Mouse (Mus musculus): ENCODE measurements around the gene Mogat2. TPM values are rescaled to one million over a fixed set of nuclear protein-coding genes. Genes with fewer than 3 reads are reported as not detected.

Mogat2 gene
- polyA plus RNA-seq, 1 experiment from 2014 or later = 1.7 TPM

GRCm38 (mm10) chr7:99213056-99213455, 25.4 kb downstream of the Mogat2 start:
- Histone ChIP-seq H3K4me2 (ENCODE audit: low read length) (no peak overlapping the region), H3K27me3 (ENCODE audit: control insufficient read depth, insufficient read depth, low read length) (no peaks in the 10 kb centered on the region), H3K4me1 (ENCODE audit: control insufficient read depth in 2 of 2, insufficient read depth in 2 of 2, low read length in 2 of 2) (peaks cover 24 to 37% of the 10 kb centered on the region in 2 experiments), H3K4me3 (ENCODE audit: control insufficient read depth in 1 of 2, insufficient read depth in 1 of 2, low read depth in 1 of 2, low read length in 2 of 2) (no peak overlapping the region), H3K27ac (replicated peaks in 1 of 2; ENCODE audit: control insufficient read depth in 1 of 2, insufficient read depth in 1 of 2, low read depth in 2 of 2, low read length in 2 of 2) (no peak overlapping the region), H3K9me3 (ENCODE audit: control insufficient read depth, low read length) (no peaks in the 10 kb centered on the region), H3K9ac (ENCODE audit: low read length) (no peak overlapping the region), H3K36me3 (ENCODE audit: control insufficient read depth, insufficient read depth, low read length) (no peaks in the 10 kb centered on the region)
- WGBS = 81% methylated on average over 1 of the region's 1 CpGs
- ATAC-seq (ENCODE audit: insufficient number of reproducible peaks, insufficient read depth, low FRiP score, low read depth) = no peak

DNA sequence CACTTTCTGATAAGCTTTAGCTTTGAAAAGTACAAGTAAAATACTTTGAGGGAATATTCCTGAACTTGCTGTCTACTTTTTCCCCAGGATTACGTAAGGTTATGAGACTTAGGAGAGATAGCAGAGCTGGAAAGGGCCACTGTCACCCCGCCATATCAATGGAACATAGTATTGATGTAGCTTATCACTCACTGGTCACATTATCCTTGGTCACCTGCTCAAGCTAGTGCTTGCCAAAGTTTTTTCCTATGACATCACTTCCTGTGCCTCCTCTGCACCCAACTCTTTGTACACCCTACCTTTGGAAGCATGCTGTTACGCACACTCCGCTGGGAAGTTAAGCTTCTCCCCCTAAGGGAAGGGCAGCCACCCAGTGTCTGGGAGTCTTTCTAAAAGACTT, 29.7 kb downstream of the Mogat2 start:
- Histone ChIP-seq H3K9ac (ENCODE audit: low read length) (no peak overlapping the region), H3K4me2 (ENCODE audit: low read length) (no peak overlapping the region), H3K27me3 (ENCODE audit: control insufficient read depth, insufficient read depth, low read length) (no peaks in the 10 kb centered on the region), H3K27ac (replicated peaks in 1 of 2; ENCODE audit: control insufficient read depth in 1 of 2, insufficient read depth in 1 of 2, low read depth in 2 of 2, low read length in 2 of 2) (no peak overlapping the region), H3K36me3 (ENCODE audit: control insufficient read depth, insufficient read depth, low read length) (no peaks in the 10 kb centered on the region), H3K9me3 (ENCODE audit: control insufficient read depth, low read length) (no peaks in the 10 kb centered on the region), H3K4me3 (ENCODE audit: control insufficient read depth in 1 of 2, insufficient read depth in 1 of 2, low read depth in 1 of 2, low read length in 2 of 2) (no peak overlapping the region), H3K4me1 (ENCODE audit: control insufficient read depth in 2 of 2, insufficient read depth in 2 of 2, low read length in 2 of 2) (peaks cover 0 to 4% of the 10 kb centered on the region in 2 experiments; a peak in 3 of 4 replicates)
- 74% methylated on average over 4 of the region's 4 CpGs for WGBS
- ATAC-seq (ENCODE audit: insufficient number of reproducible peaks, insufficient read depth, low FRiP score, low read depth) = no peak

DNA sequence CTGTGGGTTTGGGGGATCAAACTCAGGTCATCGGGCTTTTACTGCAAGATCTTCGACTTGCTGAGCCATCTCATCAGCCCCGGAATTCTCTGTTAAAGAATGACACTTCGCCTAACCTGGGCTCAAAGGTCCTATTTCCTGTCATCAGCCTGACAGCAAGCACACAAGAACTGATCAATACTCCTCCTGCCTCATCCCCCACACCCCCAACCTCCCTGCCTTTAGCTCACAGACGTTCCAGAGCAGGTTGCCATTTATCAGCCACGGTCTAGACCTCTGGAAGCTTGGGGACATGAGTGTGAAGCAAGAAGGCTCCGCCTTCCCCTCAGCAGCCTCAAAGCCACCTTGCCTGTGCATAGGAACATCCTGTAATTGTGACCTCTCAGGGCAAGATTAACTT, 32.1 kb downstream of the Mogat2 start:
- Histone ChIP-seq H3K4me3 (ENCODE audit: control insufficient read depth in 1 of 2, insufficient read depth in 1 of 2, low read depth in 1 of 2, low read length in 2 of 2) (no peak overlapping the region), H3K27me3 (ENCODE audit: control insufficient read depth, insufficient read depth, low read length) (no peaks in the 10 kb centered on the region), H3K27ac (replicated peaks in 1 of 2; ENCODE audit: control insufficient read depth in 1 of 2, insufficient read depth in 1 of 2, low read depth in 2 of 2, low read length in 2 of 2) (no peak overlapping the region), H3K9me3 (ENCODE audit: control insufficient read depth, low read length) (no peaks in the 10 kb centered on the region), H3K4me2 (ENCODE audit: low read length) (no peak overlapping the region), H3K36me3 (ENCODE audit: control insufficient read depth, insufficient read depth, low read length) (no peaks in the 10 kb centered on the region), H3K4me1 (ENCODE audit: control insufficient read depth in 2 of 2, insufficient read depth in 2 of 2, low read length in 2 of 2) (peaks cover 10 to 15% of the 10 kb centered on the region in 2 experiments), H3K9ac (ENCODE audit: low read length) (no peak overlapping the region)
- no peak for ATAC-seq (ENCODE audit: insufficient number of reproducible peaks, insufficient read depth, low FRiP score, low read depth)
- WGBS = 66% methylated on average over 7 of the region's 7 CpGs

- no peaks in the 10 kb centered on the region for H3K9me3 ChIP-seq (ENCODE audit: control insufficient read depth, low read length)
- no peaks in the 10 kb centered on the region for H3K27me3 ChIP-seq (ENCODE audit: control insufficient read depth, insufficient read depth, low read length)
- H3K27ac ChIP-seq (replicated peaks in 1 of 2; ENCODE audit: control insufficient read depth in 1 of 2, insufficient read depth in 1 of 2, low read depth in 2 of 2, low read length in 2 of 2) = peak overlapping the region; percentile 82 to 86
- H3K36me3 ChIP-seq (ENCODE audit: control insufficient read depth, insufficient read depth, low read length) = no peaks in the 10 kb centered on the region
- H3K4me3 ChIP-seq (ENCODE audit: control insufficient read depth in 1 of 2, insufficient read depth in 1 of 2, low read depth in 1 of 2, low read length in 2 of 2) = no peak overlapping the region
- WGBS = 43% methylated on average over 7 of the region's 7 CpGs
- no peak for ATAC-seq (ENCODE audit: insufficient number of reproducible peaks, insufficient read depth, low FRiP score, low read depth)
- H3K9ac ChIP-seq (ENCODE audit: low read length) = peak overlapping the region; percentile 46; the same call in 1 of the 2 replicates
- H3K4me2 ChIP-seq (ENCODE audit: low read length) = 0 out of 2 replicates have a peak overlapping the region, but pooled peaks have one; percentile 20
- H3K4me1 ChIP-seq (ENCODE audit: control insufficient read depth in 2 of 2, insufficient read depth in 2 of 2, low read length in 2 of 2) = peaks cover 11 to 18% of the 10 kb centered on the region in 2 experiments
Observed at GRCm38 (mm10) chr7:99202163-99202562, 36.3 kb downstream of the Mogat2 start.

DNA sequence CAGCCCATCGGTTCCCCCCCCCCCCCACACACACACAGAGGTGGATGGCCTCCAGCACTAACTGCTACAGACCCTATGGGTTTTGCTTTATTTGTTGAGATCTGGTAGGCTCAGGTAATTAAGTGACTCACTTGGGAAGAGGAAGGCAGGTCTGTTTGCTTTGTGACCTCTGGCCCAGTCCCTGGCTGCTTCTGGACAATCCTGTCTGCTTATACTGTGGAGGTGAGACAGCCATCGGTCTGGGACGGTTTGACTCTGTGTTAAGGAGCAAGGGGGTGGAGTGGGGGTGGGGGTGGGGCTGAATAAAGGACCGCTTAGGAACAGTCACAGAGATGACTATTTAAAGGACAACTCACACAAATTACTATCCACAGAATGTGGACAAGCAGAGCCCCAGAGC, 38.1 kb downstream of the Mogat2 start:
- no peaks in the 10 kb centered on the region for H3K27me3 ChIP-seq (ENCODE audit: control insufficient read depth, insufficient read depth, low read length)
- H3K27ac ChIP-seq (replicated peaks in 1 of 2; ENCODE audit: control insufficient read depth in 1 of 2, insufficient read depth in 1 of 2, low read depth in 2 of 2, low read length in 2 of 2) = no peak overlapping the region
- H3K4me2 ChIP-seq (ENCODE audit: low read length) = no peak overlapping the region
- H3K4me1 ChIP-seq (ENCODE audit: control insufficient read depth in 2 of 2, insufficient read depth in 2 of 2, low read length in 2 of 2) = peaks cover 11 to 18% of the 10 kb centered on the region in 2 experiments
- H3K4me3 ChIP-seq (ENCODE audit: control insufficient read depth in 1 of 2, insufficient read depth in 1 of 2, low read depth in 1 of 2, low read length in 2 of 2) = no peak overlapping the region
- H3K36me3 ChIP-seq (ENCODE audit: control insufficient read depth, insufficient read depth, low read length) = no peaks in the 10 kb centered on the region
- 35% methylated on average over 4 of the region's 4 CpGs for WGBS
- H3K9ac ChIP-seq (ENCODE audit: low read length) = no peak overlapping the region
- H3K9me3 ChIP-seq (ENCODE audit: control insufficient read depth, low read length) = no peaks in the 10 kb centered on the region
- ATAC-seq (ENCODE audit: insufficient number of reproducible peaks, insufficient read depth, low FRiP score, low read depth) = no peak

GRCm38 (mm10) chr7:99199451-99200175, 38.8 kb downstream of the Mogat2 start:
- no peak overlapping the region for H3K4me2 ChIP-seq (ENCODE audit: low read length)
- no peak overlapping the region for H3K27ac ChIP-seq (replicated peaks in 1 of 2; ENCODE audit: control insufficient read depth in 1 of 2, insufficient read depth in 1 of 2, low read depth in 2 of 2, low read length in 2 of 2)
- H3K27me3 ChIP-seq (ENCODE audit: control insufficient read depth, insufficient read depth, low read length) = no peaks in the 10 kb centered on the region
- H3K4me1 ChIP-seq (ENCODE audit: control insufficient read depth in 2 of 2, insufficient read depth in 2 of 2, low read length in 2 of 2) = peaks cover 11 to 18% of the 10 kb centered on the region in 2 experiments
- 83% methylated on average over 9 of the region's 9 CpGs for WGBS
- ATAC-seq (ENCODE audit: insufficient number of reproducible peaks, insufficient read depth, low FRiP score, low read depth) = no peak
- no peak overlapping the region for H3K9ac ChIP-seq (ENCODE audit: low read length)
- no peaks in the 10 kb centered on the region for H3K36me3 ChIP-seq (ENCODE audit: control insufficient read depth, insufficient read depth, low read length)
- H3K4me3 ChIP-seq (ENCODE audit: control insufficient read depth in 1 of 2, insufficient read depth in 1 of 2, low read depth in 1 of 2, low read length in 2 of 2) = no peak overlapping the region
- H3K9me3 ChIP-seq (ENCODE audit: control insufficient read depth, low read length) = no peaks in the 10 kb centered on the region

DNA sequence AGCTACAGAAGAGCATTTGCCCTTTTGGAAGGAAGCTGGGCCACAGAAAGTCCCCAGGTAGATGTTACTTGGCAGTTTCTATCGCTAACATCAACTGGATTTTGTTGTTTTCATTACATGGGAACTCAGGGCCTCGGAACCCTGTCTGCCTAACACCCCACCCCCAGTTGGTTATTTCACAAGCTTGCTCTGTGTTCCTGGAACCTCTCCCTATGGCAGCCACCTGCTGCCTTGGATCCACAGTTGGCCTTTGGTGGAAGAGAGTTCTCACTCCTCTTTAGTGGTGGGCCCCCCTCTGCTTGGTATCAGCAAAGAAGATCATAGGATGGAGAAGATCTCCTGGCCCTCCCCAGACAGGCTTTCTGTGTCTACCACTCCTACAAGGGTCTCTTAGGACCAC, 39.6 kb downstream of the Mogat2 start:
- no peak overlapping the region for H3K9ac ChIP-seq (ENCODE audit: low read length)
- no peaks in the 10 kb centered on the region for H3K36me3 ChIP-seq (ENCODE audit: control insufficient read depth, insufficient read depth, low read length)
- H3K27ac ChIP-seq (replicated peaks in 1 of 2; ENCODE audit: control insufficient read depth in 1 of 2, insufficient read depth in 1 of 2, low read depth in 2 of 2, low read length in 2 of 2) = no peak overlapping the region
- H3K4me2 ChIP-seq (ENCODE audit: low read length) = no peak overlapping the region
- H3K27me3 ChIP-seq (ENCODE audit: control insufficient read depth, insufficient read depth, low read length) = no peaks in the 10 kb centered on the region
- H3K4me1 ChIP-seq (ENCODE audit: control insufficient read depth in 2 of 2, insufficient read depth in 2 of 2, low read length in 2 of 2) = peaks cover 11 to 18% of the 10 kb centered on the region in 2 experiments
- 94% methylated on average over 2 of the region's 2 CpGs for WGBS
- no peak for ATAC-seq (ENCODE audit: insufficient number of reproducible peaks, insufficient read depth, low FRiP score, low read depth)
- no peaks in the 10 kb centered on the region for H3K9me3 ChIP-seq (ENCODE audit: control insufficient read depth, low read length)
- H3K4me3 ChIP-seq (ENCODE audit: control insufficient read depth in 1 of 2, insufficient read depth in 1 of 2, low read depth in 1 of 2, low read length in 2 of 2) = no peak overlapping the region

GRCm38 (mm10) chr7:99194511-99194910, 43.9 kb downstream of the Mogat2 start:
- H3K4me3 ChIP-seq (ENCODE audit: control insufficient read depth in 1 of 2, insufficient read depth in 1 of 2, low read depth in 1 of 2, low read length in 2 of 2) = no peak overlapping the region
- WGBS = 51% methylated on average over 2 of the region's 2 CpGs
- no peak overlapping the region for H3K27ac ChIP-seq (replicated peaks in 1 of 2; ENCODE audit: control insufficient read depth in 1 of 2, insufficient read depth in 1 of 2, low read depth in 2 of 2, low read length in 2 of 2)
- no peak overlapping the region for H3K4me2 ChIP-seq (ENCODE audit: low read length)
- H3K27me3 ChIP-seq (ENCODE audit: control insufficient read depth, insufficient read depth, low read length) = no peaks in the 10 kb centered on the region
- H3K4me1 ChIP-seq (ENCODE audit: control insufficient read depth in 2 of 2, insufficient read depth in 2 of 2, low read length in 2 of 2) = no peaks in the 10 kb centered on the region
- no peaks in the 10 kb centered on the region for H3K36me3 ChIP-seq (ENCODE audit: control insufficient read depth, insufficient read depth, low read length)
- no peak for ATAC-seq (ENCODE audit: insufficient number of reproducible peaks, insufficient read depth, low FRiP score, low read depth)
- no peak overlapping the region for H3K9ac ChIP-seq (ENCODE audit: low read length)
- no peaks in the 10 kb centered on the region for H3K9me3 ChIP-seq (ENCODE audit: control insufficient read depth, low read length)

All from heart, embryonic 14.5 days (tissue).